Mouse (Mus musculus): Measurements from ENCODE around the gene Robo2. TPM values are rescaled to one million over a fixed set of nuclear protein-coding genes. Genes with fewer than 3 reads are reported as not detected.

The Robo2 gene
- not detected in 2 replicates for total RNA-seq (2015; ENCODE audit: low replicate concordance)
- 0.17 and 2.1 TPM in 2 replicates for total RNA-seq (2017; ENCODE audit: low replicate concordance)

DNA sequence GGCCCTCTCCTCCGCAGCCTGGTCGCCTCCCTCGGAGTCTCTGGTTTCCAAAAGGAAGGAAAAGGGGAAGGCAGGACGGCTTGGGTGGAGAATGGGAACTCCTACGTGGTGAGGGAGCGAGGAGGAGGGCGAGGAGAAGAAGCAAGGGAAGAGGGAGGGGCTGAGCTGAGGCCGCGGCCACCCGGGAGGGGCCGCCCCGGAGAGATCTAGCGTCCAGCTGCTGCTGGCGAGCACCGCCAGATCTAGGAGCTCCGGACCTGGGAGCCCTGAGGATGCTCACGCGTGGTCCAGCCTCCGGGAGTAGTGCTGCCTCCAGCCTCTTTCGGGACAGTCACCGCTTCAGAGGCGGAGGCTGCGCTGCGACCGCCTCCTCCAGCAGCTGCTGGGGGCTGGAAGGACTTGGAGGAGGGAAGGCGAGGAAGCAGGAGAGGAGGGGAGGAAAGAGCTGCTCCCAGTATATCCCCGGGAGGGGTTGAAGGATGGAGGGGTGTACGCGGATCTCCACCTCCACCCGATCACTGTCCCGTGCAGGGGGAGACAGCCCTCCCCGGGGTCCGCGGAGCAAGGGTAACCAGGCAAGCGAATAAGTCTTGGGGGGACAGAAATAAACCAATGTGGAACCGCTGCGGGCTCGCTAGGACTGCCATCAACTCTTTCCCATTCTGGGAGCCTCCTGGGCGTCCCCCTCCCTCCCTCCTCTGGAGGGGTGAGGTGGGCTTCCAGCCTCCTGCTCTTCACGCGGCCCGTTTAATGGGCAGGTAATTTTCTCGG is at the start of gene Robo2:
TSS of gene Robo2 (minus strand) at position 345 of the 771 bp plus-strand sequence.
- no peak for ATAC-seq (replicated peaks; ENCODE audit: low FRiP score, poor library complexity, severe bottlenecking)

GRCm38 (mm10) chr16:74458138-74458537 is 46.5 kb upstream of the Robo2 start:
- no peak for ATAC-seq (replicated peaks; ENCODE audit: low FRiP score, poor library complexity, severe bottlenecking)

DNA sequence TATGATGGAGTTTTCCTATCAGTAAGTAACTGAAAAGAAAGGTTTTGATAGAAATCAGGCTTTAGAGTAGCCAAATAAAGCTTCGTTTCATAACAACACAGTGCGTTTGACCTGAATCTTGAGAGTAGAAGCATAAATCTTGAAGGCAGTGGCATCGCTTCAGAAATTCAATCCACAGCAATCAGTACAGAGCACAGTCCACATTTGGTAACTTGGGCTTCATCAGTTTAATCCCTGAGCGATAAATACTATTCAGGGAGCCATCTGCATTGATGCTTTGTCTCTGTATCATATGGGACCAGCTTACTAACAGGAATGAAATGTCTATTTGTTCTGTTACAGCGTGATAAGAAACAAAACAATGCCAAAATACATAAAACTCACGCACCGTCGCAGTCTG is 46.1 kb upstream of the Robo2 start:
- no peak for ATAC-seq (replicated peaks; ENCODE audit: low FRiP score, poor library complexity, severe bottlenecking)

GRCm38 (mm10) chr16:74456808-74457470 is 45.3 kb upstream of the Robo2 start:
- no peak for ATAC-seq (replicated peaks; ENCODE audit: low FRiP score, poor library complexity, severe bottlenecking)

DNA sequence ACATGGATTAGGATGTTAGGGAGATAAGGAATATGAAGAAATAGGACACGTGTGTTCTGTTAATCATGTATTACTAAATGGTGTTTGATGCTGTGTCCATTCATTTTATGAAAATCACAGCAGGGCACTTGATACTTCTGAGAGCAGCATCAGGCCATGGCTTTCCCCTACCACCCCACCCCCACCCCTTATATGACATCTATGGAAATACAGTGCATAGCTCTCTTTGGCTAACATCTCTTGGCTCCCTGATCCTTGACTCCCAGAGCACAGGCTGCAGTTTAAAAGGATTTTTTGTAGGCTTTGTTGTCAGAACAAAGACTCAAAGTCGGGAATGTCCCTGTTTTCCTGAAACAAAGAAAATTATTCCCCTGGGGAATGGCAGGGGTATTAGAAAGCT is 43.6 kb upstream of the Robo2 start:
- no peak for ATAC-seq (replicated peaks; ENCODE audit: low FRiP score, poor library complexity, severe bottlenecking)

DNA sequence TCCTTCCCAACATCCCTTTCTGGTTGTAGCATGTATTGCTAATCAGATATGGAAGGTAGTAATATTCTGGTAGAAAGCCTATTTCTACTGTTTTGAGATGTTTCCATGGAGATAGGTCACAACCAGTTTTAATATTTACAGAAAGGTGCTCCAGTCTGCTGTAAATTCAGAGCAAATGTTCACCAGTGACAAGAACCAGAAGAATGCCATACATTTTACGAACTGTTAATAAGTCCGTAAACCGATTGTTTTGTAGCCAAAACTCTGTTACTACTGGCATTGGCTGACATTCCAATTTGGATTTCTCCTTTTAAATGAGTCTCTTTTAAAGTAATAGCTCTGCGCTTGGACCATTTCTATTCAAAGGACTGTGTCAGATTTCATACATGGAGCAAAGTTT is 36.4 kb upstream of the Robo2 start:
- ATAC-seq (replicated peaks; ENCODE audit: low FRiP score, poor library complexity, severe bottlenecking) = no peak

- no peak for ATAC-seq (replicated peaks; ENCODE audit: low FRiP score, poor library complexity, severe bottlenecking)
Observed at GRCm38 (mm10) chr16:74427071-74427470, 15.4 kb upstream of the Robo2 start.

- ATAC-seq (replicated peaks; ENCODE audit: low FRiP score, poor library complexity, severe bottlenecking) = no peak
Observed at GRCm38 (mm10) chr16:74420324-74420723, 8.7 kb upstream of the Robo2 start.

DNA sequence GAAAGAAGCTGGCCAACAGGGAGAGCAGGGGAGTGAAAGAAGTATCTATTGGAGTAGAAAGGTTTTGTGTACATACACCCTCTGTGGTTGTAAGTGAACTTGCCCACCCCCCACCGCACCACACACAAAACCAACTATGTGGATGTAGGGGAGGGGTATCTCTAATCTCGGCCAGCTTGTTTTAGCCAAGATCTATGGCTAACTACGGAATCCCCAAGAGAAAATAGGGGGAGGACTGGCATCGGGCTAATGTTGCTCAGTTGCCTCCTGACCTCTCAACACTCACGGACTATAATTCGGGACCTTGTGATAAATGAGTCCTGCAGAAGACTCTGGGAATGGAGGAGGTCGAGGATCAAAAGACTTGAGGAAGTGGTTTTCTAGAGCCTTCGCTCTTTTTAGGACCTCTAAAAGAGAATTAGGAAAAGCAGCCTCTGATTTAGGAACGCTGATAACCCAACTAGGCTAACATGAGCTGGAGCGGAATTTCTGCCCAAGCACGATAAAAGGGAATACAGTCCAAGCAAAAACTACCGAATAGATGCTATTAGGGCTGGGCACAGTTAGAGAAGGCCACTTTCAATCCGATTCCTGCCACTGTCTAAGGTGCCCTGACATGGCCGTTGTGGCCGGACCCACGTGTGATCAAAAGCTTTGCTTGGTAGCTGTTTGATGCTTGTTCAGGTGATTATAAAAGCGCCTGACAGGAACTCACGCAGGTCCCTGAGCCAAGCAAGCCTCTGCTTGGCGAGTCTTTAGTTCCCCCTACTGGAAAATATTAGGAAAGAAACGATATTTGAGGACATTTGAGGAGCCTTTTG is 1.1 kb upstream of the Robo2 start:
- no peak for ATAC-seq (replicated peaks; ENCODE audit: low FRiP score, poor library complexity, severe bottlenecking)

GRCm38 (mm10) chr16:74411021-74411420 is 604 bp downstream of the Robo2 start:
- no peak for ATAC-seq (replicated peaks; ENCODE audit: low FRiP score, poor library complexity, severe bottlenecking)

DNA sequence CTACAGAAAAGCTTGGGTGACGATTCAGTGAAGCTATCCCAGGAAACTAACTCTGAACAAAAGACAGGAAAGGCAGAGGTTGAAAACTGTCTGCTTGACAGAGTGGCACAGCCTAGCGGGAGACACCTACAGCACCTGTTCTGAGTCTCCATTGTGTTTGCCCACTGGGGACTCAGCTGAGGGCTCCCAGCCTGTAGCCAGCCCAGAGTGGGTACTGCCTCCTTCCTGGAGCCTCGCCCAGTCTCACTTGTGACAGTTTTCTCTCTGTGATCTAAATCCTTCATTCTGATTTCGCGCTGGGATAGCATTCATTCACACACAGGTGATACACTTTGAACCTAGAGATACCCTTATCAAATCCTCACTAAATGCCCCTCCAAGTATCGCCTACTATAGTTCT is 1.5 kb downstream of the Robo2 start:
- ATAC-seq (replicated peaks; ENCODE audit: low FRiP score, poor library complexity, severe bottlenecking) = no peak

DNA sequence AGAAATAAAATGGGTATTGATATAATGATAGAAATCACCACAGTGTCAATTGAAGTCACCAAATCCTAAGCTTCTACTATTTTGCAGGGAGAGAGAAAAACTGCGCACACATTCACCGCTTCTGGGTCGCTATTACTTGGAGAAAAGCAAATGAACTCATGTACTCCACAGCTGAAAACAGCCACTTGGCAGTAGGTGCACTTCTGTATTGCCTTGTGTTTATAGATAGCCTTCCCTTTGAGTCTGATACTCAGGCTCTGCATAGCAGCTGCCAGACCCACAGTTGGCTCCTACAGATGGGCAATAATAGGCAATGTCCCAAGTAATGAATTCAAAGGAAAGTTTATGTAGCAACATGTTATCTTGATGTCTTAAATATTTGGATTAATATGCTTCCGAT is 2.1 kb downstream of the Robo2 start:
- ATAC-seq (replicated peaks; ENCODE audit: low FRiP score, poor library complexity, severe bottlenecking) = no peak

DNA sequence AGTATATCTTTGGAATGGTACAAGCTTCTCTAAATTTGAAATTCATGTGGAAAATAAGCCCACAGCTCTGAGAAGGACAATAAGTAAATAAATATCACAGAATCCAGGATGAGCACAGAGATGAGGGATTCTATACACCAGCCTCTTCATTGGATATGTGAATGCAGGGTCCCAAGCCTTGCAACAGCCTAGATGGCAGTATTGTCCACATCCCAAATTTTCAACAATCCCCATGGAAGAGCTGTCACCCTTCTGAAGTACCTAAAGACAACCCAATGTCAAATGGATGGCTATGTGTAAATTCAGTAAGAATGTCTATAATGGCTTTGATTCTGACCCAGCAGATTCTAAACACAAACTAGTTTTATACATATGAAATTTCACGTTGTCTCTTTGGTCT is 3.1 kb downstream of the Robo2 start:
- no peak for ATAC-seq (replicated peaks; ENCODE audit: low FRiP score, poor library complexity, severe bottlenecking)

- ATAC-seq (replicated peaks; ENCODE audit: low FRiP score, poor library complexity, severe bottlenecking) = no peak
Observed at GRCm38 (mm10) chr16:74397291-74397690, 14.3 kb downstream of the Robo2 start.

DNA sequence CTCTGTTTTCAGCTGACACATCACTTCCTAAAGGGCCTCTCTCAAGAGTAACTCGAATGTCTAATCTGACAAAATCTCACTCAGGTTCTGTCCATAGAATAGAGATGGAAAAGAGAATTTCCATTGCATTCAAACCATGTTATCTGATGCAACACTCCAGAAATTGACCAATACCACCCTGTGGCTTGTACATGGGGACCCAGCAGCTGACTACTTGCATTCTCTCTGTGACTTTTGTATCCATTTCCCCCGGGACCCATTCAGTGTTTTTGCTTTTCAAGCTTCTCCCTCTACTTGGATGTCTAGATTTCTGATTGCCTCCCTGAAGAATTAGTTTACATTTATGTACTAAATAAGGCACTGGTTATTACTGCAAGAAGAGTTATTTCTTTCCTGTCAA is 15.9 kb downstream of the Robo2 start:
- ATAC-seq (replicated peaks; ENCODE audit: low FRiP score, poor library complexity, severe bottlenecking) = no peak

- no peak for ATAC-seq (replicated peaks; ENCODE audit: low FRiP score, poor library complexity, severe bottlenecking)
Observed at GRCm38 (mm10) chr16:74379458-74379857, 32.2 kb downstream of the Robo2 start.

DNA sequence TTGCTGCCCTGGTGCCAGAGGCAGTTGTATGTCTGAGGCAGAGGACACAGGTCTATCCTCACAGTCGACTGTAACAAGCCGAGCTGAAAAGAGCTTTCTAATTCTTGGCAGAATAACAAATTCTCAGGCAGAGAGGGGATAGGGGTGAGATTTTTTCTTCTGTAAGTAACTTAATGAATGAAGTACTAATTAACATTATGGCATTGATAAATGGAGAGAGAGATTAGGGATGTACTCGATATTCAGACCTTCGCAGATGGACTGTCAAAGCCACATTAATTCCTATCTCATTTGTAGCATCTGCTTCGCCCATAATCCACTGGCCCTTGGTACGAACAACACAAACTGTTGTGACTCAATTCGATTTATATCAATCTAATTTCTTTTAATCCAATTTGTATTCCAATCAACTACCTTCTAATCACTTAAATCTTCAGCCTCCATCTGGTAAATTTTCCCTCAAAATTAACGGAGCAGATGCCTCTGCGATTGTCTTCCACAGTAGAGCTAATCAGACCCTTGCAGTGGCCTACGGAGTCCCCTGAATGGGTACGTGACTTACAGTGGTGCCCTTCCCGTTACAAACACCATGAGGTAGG is 36.2 kb downstream of the Robo2 start:
- ATAC-seq (replicated peaks; ENCODE audit: low FRiP score, poor library complexity, severe bottlenecking) = no peak

- ATAC-seq (replicated peaks; ENCODE audit: low FRiP score, poor library complexity, severe bottlenecking) = no peak
Observed at GRCm38 (mm10) chr16:74374540-74374939, 37.1 kb downstream of the Robo2 start.

DNA sequence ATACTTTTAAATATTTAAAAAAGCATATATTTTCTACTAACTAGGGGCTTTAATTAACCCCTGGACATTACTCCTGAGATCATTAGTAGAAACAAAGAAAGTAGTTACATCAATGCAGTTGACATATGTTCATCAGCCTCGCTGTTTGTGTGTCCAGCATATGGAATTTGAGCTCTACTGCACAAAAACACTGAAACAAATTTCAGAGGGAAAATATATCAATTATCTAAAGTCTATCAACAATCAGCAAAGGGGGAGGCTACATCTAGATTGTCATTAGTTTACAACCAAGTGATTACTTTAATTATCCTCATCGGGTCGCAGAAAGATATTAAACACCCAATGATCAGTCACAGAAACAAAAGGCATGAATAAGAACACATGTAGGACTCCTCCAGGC is 38.2 kb downstream of the Robo2 start:
- no peak for ATAC-seq (replicated peaks; ENCODE audit: low FRiP score, poor library complexity, severe bottlenecking)

- no peak for ATAC-seq (replicated peaks; ENCODE audit: low FRiP score, poor library complexity, severe bottlenecking)
Observed at GRCm38 (mm10) chr16:74372876-74373275, 38.7 kb downstream of the Robo2 start.

Measured in erythroblast, adult 5-6 weeks (primary cell).